Mouse (Mus musculus): ENCODE data around the gene Cngb1. TPM values are rescaled to one million over a fixed set of nuclear protein-coding genes. Genes with fewer than 3 reads are reported as not detected.

Gene Cngb1
- total and polyA plus RNA-seq, 3 experiments = 0.03 TPM; not detected in 2

GRCm38 (mm10) chr8:95344668-95345067 lies 38.3 kb upstream of the Cngb1 start:
- Histone ChIP-seq H3K27ac (ENCODE audit: control insufficient read depth, low read depth, low read length) (no peak overlapping the region), H3K79me2 (ENCODE audit: control insufficient read depth, insufficient read depth, low read length, poor library complexity) (no peaks in the 10 kb centered on the region), H3K4me3 (ENCODE audit: control insufficient read depth in 1 of 2, insufficient read depth in 1 of 2, low read depth in 2 of 2, low read length in 2 of 2) (no peak overlapping the region), H3K36me3 (ENCODE audit: control insufficient read depth in 1 of 2, insufficient read depth in 2 of 2, low read length in 2 of 2) (no peaks in the 10 kb centered on the region), H3K9me3 (replicated peaks; ENCODE audit: insufficient read depth, low read length) (no peaks in the 10 kb centered on the region), H3K27me3 (ENCODE audit: control insufficient read depth in 1 of 2, insufficient read depth in 2 of 2, low read length in 2 of 2) (no peaks in the 10 kb centered on the region), H3K9ac (ENCODE audit: control insufficient read depth, low read depth, low read length, poor library complexity, severe bottlenecking) (no peak overlapping the region), H3K4me1 (ENCODE audit: control insufficient read depth in 1 of 2, insufficient read depth in 2 of 2, low read length in 2 of 2) (no peaks in the 10 kb centered on the region)
- DNase-seq (ENCODE audit: low read depth, low spot score) = no peak
- TF ChIP-seq CTCF (IDR thresholded peaks at IDR 0.05 in 2 of 3, conservative IDR thresholded peaks at IDR 0.05 in 1 of 3; ENCODE audit: control insufficient read depth in 1 of 3, insufficient read depth in 1 of 3, low read depth in 2 of 3, low read length in 3 of 3, poor library complexity in 1 of 3, severe bottlenecking in 1 of 3) (peak; percentile 16 to 21 (median 17); a peak in 4 of 6 replicates), SMC3 (IDR thresholded peaks at IDR 0.05; ENCODE audit: low read depth, low read length) (peak; percentile 22; the same call in 1 of the 2 replicates), USF2 (IDR thresholded peaks at IDR 0.05; ENCODE audit: borderline replicate concordance in 1 of 2, insufficient read depth in 1 of 2, low read depth in 1 of 2, low read length in 2 of 2) (no peak)

GRCm38 (mm10) chr8:95341721-95342120 lies 35.3 kb upstream of the Cngb1 start:
- no peaks in the 10 kb centered on the region for H3K27me3 ChIP-seq (ENCODE audit: control insufficient read depth in 1 of 2, insufficient read depth in 2 of 2, low read length in 2 of 2)
- H3K4me3 ChIP-seq (ENCODE audit: control insufficient read depth in 1 of 2, insufficient read depth in 1 of 2, low read depth in 2 of 2, low read length in 2 of 2) = no peak overlapping the region
- no peaks in the 10 kb centered on the region; a peak in 1 of 4 replicates for H3K36me3 ChIP-seq (ENCODE audit: control insufficient read depth in 1 of 2, insufficient read depth in 2 of 2, low read length in 2 of 2)
- H3K9ac ChIP-seq (ENCODE audit: control insufficient read depth, low read depth, low read length, poor library complexity, severe bottlenecking) = no peak overlapping the region
- no peaks in the 10 kb centered on the region for H3K4me1 ChIP-seq (ENCODE audit: control insufficient read depth in 1 of 2, insufficient read depth in 2 of 2, low read length in 2 of 2)
- no peak overlapping the region for H3K27ac ChIP-seq (ENCODE audit: control insufficient read depth, low read depth, low read length)
- no peaks in the 10 kb centered on the region for H3K79me2 ChIP-seq (ENCODE audit: control insufficient read depth, insufficient read depth, low read length, poor library complexity)
- no peak for TF ChIP-seq ZMIZ1 (IDR thresholded peaks at IDR 0.05; ENCODE audit: low read depth, low read length)
- TF ChIP-seq TAL1 (IDR thresholded peaks at IDR 0.05; ENCODE audit: low read length) = no peak
- no peak for TF ChIP-seq MAX (IDR thresholded peaks at IDR 0.05; ENCODE audit: low read length)
- TF ChIP-seq NRF1 (IDR thresholded peaks at IDR 0.05; ENCODE audit: insufficient read depth, low read depth, low read length, poor library complexity, severe bottlenecking) = no peak
- no peak for TF ChIP-seq CTCF (IDR thresholded peaks at IDR 0.05 in 2 of 3, conservative IDR thresholded peaks at IDR 0.05 in 1 of 3; ENCODE audit: control insufficient read depth in 1 of 3, insufficient read depth in 1 of 3, low read depth in 2 of 3, low read length in 3 of 3, poor library complexity in 1 of 3, severe bottlenecking in 1 of 3)
- no peak for TF ChIP-seq CHD1 (IDR thresholded peaks at IDR 0.05; ENCODE audit: low read depth, low read length)
- TF ChIP-seq USF2 (IDR thresholded peaks at IDR 0.05; ENCODE audit: borderline replicate concordance in 1 of 2, insufficient read depth in 1 of 2, low read depth in 1 of 2, low read length in 2 of 2) = no peak
- TF ChIP-seq SIN3A (IDR thresholded peaks at IDR 0.05; ENCODE audit: low read length) = no peak
- no peak for TF ChIP-seq RAD21 (IDR thresholded peaks at IDR 0.05; ENCODE audit: low read depth, low read length)
- no peak for TF ChIP-seq GATA1 (IDR thresholded peaks at IDR 0.05; ENCODE audit: low read depth, low read length)
- TF ChIP-seq MXI1 (IDR thresholded peaks at IDR 0.05; ENCODE audit: low read depth, low read length) = no peak
- no peak for TF ChIP-seq ZKSCAN1 (IDR thresholded peaks at IDR 0.05; ENCODE audit: low read depth, low read length)
- no peak for TF ChIP-seq EP300 (IDR thresholded peaks at IDR 0.05; ENCODE audit: low read depth in 1 of 2, low read length in 2 of 2)
- TF ChIP-seq NELFE (IDR thresholded peaks at IDR 0.05; ENCODE audit: low read depth, low read length) = no peak
- no peak for TF ChIP-seq ZC3H11A (IDR thresholded peaks at IDR 0.05; ENCODE audit: low read depth, low read length)
- no peak for TF ChIP-seq ETS1 (IDR thresholded peaks at IDR 0.05; ENCODE audit: low read depth, low read length)
- DNase-seq (ENCODE audit: low read depth, low spot score) = no peak
- no peaks in the 10 kb centered on the region for H3K9me3 ChIP-seq (replicated peaks; ENCODE audit: insufficient read depth, low read length)
